Mouse (Mus musculus) urinary bladder, postnatal 14 days (tissue): Measurements from ENCODE around the gene Fcgrt.
"Not testable (repeated sequence)": the region's sequence is repeated elsewhere in the genome, so short reads cannot be mapped to it uniquely, and the experiment has no call there.

Experiments used
- DNase-seq: peaks from one replicate; pipeline ENCODE4 v3.0.0; 2021; ENCODE audit warnings: low spot score

Gene Fcgrt

DNA sequence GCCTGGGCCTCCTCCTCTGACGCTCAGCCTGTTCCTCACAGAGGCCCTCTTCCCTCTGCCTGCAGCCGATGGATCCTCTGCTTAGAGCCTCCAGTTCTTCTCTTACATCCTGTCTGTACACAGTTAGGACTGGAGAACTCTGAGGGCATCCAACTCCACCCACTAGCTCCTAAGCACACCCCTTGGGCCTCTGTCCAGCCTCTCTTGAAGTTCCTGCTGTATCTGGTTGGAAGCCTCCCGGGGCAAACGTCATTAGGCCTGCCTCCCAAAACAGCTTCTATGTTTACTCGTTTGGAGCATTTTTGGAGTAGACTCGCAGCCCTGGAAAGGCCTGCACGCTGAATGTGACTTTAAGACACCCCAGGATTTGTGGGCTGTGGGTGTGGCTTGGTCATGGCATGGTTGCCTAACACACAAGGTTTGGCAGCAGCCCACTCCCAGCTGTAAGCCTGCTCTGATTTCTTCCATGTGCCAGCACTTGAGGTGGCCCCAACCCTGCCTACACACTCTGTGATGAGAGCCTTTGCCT is at the start of gene Fcgrt:
Fcgrt (minus strand) TSS at position 200 of the 529 bp plus-strand sequence.
- DNase-seq: peak; percentile 93

GRCm38 (mm10) chr7:45153052-45153451 is 49.4 kb upstream of the Fcgrt start:
- DNase-seq: not testable (repeated sequence)

GRCm38 (mm10) chr7:45151303-45151702 is 47.7 kb upstream of the Fcgrt start:
- DNase-seq: peak; percentile 26

- no peak for DNase-seq
These were observed 46.7 kb upstream of the Fcgrt start for GRCm38 (mm10) chr7:45150321-45150720.

DNA sequence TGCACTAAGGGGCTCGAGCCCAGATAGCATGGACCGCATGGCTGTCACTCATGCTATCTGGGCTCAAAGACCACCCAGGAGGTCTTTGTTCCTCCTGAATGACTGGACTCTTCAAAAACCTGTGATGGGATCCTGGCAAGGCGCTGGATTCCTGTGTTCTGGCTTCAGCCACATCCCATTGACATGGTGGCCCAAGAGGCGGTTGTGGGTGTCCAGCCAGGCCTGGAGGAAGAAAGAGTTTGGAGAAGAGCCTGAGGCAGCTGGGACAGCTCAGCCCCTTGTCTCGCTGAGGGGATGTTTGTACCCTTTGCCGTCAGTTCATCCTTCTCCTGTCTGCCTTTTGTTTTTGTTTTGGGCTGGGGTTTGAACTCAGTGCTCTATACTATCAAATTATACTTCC is 45.9 kb upstream of the Fcgrt start:
- peak; percentile 46 for DNase-seq

GRCm38 (mm10) chr7:45148534-45149098 is 45.0 kb upstream of the Fcgrt start:
- no peak for DNase-seq

DNA sequence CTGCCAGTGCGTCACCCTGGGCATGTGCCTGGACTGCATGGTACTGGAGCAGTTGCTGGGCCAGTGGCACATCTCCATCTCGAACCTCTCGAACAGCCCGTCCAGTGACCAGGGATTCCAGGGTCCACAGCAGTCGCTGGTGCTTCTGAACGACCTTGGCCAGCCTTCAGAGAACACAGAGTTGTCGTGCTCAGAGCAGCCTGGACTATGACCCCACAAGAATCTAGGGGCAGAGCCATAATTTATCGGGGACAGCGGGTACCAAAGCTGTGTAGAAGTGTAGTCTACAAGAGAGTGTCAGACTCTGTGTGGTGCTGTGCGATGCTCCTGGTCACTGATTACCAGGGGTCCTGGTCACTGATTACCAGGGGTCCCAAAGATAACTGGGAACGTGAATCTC is 44.2 kb upstream of the Fcgrt start:
- DNase-seq: no peak

DNA sequence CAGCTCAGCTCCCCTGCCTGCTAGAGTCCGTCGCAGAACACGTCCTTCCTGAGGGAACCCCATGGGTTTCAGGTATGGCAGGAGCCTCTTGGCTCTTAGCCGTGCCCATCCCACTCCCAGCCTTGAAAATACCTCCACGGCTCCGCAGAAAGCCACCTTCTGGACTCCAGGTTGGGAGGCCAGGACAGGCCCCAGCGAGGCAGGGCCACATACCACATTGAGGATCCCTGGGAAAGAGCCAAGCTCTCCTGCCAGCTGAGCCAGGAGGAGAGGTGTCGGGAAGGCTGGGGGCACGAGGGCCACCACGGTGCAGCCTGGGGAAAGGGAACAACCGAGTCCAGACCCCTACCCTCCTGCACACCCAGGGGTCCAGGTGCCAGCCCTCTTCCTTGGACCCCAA is 43.6 kb upstream of the Fcgrt start:
- no peak for DNase-seq

DNA sequence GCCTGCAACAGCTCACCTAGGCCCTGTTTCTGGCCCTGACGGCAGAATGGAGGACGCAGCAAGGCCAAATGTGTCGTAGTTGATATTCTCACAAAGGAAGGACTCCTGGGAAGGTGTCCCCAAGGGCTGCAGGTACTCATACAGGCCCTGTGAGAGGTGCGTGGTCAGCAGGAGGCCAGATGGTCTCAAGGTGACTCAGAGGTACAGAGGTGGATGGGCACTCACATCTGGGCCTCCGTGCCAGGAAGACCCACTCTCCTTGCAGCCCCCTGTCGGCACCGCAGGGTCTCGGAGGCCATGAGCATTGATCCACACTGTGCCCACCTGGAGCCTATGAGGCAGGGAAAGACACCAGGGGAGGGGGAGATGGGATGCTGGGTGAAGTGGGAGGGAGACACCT is 41.8 kb upstream of the Fcgrt start:
- no peak for DNase-seq

GRCm38 (mm10) chr7:45144368-45145174 is 40.9 kb upstream of the Fcgrt start:
- DNase-seq: no peak

- no peak for DNase-seq
These were observed 38.3 kb upstream of the Fcgrt start for GRCm38 (mm10) chr7:45141914-45142313.

- no peak for DNase-seq
These were observed 37.7 kb upstream of the Fcgrt start for GRCm38 (mm10) chr7:45141319-45141718.

DNA sequence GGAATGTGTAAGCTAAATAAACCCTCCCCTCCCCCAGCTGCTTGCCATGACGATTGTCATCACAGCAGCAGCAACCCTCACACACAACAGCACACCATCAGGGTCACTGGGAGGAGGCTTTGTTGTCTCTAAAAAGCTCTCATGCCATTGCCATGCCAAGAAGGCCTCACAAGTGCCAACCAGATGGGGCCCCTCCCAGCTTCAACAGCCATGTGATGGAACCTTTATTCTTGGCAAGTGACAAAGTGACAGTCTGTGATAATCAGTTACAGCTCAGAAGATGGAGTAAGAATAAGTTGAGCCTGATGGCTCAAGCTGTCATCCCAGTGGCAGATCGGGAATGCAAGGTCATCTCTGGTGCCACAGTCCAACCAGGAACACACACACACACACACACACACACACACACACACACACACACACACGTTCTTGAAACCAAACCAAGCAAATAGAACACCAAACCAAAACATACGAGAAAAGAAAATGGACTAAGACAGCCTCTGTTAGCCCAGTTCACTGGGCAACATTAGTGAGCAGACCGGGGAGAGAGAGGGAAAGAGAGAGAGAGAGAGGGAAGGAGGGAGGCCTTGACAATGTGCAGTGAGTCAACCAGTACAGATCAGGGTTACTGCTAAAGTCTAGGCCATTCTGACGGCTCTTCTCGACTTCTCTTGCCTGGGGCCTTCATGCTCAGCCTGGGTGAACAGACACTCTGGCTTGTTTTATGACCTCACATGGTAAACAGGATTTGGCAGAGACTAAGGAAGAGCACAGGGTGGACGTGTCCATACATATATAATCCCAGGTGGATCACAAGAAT is 36.5 kb upstream of the Fcgrt start:
- no peak for DNase-seq

- DNase-seq: no peak
These were observed 34.8 kb upstream of the Fcgrt start for GRCm38 (mm10) chr7:45138403-45138802.

DNA sequence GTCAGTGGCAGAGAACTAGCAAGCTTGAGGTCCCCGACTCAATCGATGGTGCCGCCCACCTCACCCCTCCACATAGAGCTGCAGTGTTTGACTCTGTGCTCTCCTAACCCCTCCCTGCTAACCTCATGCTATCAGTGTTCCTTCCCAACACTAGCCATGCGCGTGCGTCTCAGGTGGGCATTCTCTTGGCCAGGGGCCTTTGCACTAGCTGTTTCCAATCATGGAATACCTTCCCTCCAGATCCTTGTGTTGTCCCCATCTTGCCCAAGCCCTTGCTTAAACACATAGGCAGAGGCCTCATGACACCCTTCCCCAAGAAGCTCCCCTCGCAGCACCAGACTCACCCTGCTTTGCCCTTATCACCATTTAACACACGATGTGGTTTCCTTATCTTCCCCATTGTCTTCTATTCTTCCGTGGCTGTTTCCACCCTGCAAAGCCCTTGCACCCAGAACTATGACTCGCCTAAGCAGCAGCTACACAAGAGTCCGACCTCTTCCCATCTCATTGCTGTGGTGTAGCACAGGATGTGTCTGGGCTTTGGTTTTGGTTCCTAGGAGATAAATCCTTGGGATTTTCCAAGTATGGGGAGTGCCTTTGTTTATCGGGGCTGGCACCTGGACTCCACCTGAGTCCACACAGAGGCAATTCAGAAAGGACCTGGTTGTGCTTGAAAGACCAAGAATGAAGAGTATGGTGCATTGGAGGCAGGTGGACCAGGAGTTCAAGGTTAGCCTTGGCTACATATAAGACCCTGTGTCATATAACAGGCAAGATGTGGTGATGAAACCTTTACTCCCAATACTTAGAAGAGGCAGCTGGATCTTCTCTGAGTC is 33.7 kb upstream of the Fcgrt start:
- DNase-seq: no peak

DNA sequence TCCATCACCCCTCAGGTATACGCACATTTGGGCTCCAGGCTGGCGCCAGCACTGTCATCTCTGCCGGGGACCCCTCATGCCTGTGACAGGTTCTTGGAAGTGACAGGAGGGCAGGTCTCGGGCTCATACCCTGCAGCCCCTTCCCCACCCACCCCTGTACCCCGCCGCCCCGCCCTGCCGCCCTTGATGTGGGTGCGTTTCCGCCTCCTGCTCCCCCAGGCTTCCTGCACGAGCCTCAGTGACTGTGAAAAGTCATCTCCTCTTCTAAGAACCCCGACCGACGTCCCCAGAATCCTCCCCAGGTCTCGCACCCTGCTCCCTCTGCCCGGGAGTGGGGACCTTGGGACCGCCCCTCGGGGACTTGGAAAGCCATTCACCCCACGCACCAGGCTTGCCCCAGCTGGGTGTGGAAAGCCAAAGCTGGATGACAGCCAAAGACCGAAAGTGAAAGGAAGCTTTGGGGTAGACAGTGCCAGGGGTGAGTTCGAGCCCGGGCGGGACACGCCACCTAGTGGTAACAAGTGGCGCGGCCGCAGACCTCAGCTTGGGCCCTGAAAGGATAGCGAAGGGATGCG is 32.4 kb upstream of the Fcgrt start, which contains the start of the genes Gm45713 and Flt3l:
Gm45713 (minus strand) TSS at position 239 of the 575 bp plus-strand sequence.
Flt3l (minus strand) TSS at position 440 of the 575 bp plus-strand sequence.
- DNase-seq: peak; percentile 93

- no peak for DNase-seq
These were observed 31.7 kb upstream of the Fcgrt start for GRCm38 (mm10) chr7:45135370-45135769.

GRCm38 (mm10) chr7:45134544-45135026 is 30.9 kb upstream of the Fcgrt start:
- no peak for DNase-seq

GRCm38 (mm10) chr7:45133446-45134159 is 30.0 kb upstream of the Fcgrt start:
- no peak for DNase-seq

DNA sequence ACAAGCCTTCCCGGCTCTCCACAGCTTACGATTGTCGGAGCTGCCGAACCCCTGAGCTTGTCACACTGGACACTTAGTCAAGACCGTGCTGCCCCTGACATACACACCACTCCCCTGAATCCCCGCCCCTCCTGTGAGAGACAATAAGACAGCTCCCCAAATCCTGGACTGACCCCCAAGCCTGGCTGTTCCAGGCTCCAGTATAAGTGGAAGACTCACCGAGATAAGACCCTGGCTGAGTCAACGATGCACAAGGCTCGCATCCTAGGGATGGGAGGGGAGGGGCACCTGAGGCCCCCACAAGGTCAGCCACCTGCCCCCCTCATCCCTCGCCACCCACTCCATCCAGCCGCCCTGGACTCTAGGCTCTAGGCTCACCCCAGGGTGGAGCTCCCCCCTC is 28.2 kb upstream of the Fcgrt start:
- no peak for DNase-seq
